Mouse (Mus musculus) hindbrain, embryonic 12.5 days (tissue): Measurements from ENCODE around the gene Kcnab1. TPM values are rescaled to one million over a fixed set of nuclear protein-coding genes. Genes with fewer than 3 reads are reported as not detected.

Experiments used
- ATAC-seq: fragments of 200-750 bp; cut with Nextera tagmentation; 2 replicates; pipeline ENCODE4 v1.8.0; 2017; ENCODE audit warnings: moderate TSS enrichment; ENCODE audit not compliant: low FRiP score
- H3K27ac ChIP-seq: fragments of 300-500 bp; sonication (generic); 2 replicates; pipeline ENCODE4 v1.5.1; 2016; ENCODE audit warnings: mild to moderate bottlenecking
- H3K27me3 ChIP-seq: fragments of 300-500 bp; sonication (generic); 2 replicates; pipeline ENCODE4 v1.6.1; 2016; ENCODE audit warnings: mild to moderate bottlenecking
- H3K36me3 ChIP-seq: fragments of 300-500 bp; sonication (generic); 2 replicates; pipeline ENCODE4 v1.6.1; 2016; ENCODE audit warnings: mild to moderate bottlenecking
- H3K4me1 ChIP-seq: fragments of 300-500 bp; sonication (generic); 2 replicates; pipeline ENCODE4 v1.6.1; 2016
- H3K4me2 ChIP-seq: fragments of 300-500 bp; sonication (generic); replicated peaks from 2 replicates; pipeline ENCODE4 v1.6.1; 2016; ENCODE audit warnings: mild to moderate bottlenecking
- H3K4me3 ChIP-seq: fragments of 300-500 bp; sonication (generic); 2 replicates; pipeline ENCODE4 v1.5.1; 2016; ENCODE audit warnings: mild to moderate bottlenecking
- H3K9ac ChIP-seq: fragments of 300-500 bp; sonication (generic); 2 replicates; pipeline ENCODE4 v1.6.1; 2016; ENCODE audit warnings: mild to moderate bottlenecking, moderate library complexity
- H3K9me3 ChIP-seq: fragments of 300-500 bp; sonication (generic); replicated peaks from 2 replicates; pipeline ENCODE4 v1.6.1; 2016; ENCODE audit warnings: mild to moderate bottlenecking
- WGBS: fragments of 180-500 bp; shearing (Covaris S2); methylation state at CpG from one replicate; pipeline ENCODE4 v1.1.7; 2016; 5-methylcytosine and 5-hydroxymethylcytosine counted together
- polyA plus RNA-seq: library from polyadenylated mRNA; unstranded; fragments of >200 nt; fragmentation: Nextera tagmentation; extraction: Ambion mirVana; gene quantifications from 2 replicates; pipeline ENCODE4 v1.2.1, GENCODE M21; 2016

Kcnab1 gene
- polyA plus RNA-seq, 1 experiment from 2014 or later, result 6.3 TPM

DNA sequence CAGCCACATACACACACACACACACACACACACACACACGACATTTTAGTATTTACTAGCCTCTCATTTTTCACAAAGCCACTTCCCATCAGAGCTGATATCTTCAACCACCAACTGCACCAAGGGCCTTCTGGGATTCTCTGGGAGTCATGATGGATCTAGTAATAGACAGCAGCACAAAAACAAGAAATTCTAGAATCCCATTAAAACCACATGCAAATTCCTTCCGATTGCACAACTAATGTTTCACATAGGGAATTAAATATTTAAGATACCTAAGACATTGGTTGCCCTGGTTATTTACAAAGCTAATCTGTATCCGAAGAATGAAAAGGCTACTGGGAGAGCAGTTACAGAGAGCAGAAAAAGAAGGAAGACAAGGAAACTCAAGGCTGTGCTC, 29.6 kb downstream of the Kcnab1 start:
- Histone ChIP-seq H3K4me3 (no peak overlapping the region), H3K4me2 (no peak overlapping the region), H3K9me3 (no peaks in the 10 kb centered on the region), H3K36me3 (no peaks in the 10 kb centered on the region), H3K9ac (no peak overlapping the region), H3K27ac (no peak overlapping the region), H3K4me1 (no peaks in the 10 kb centered on the region), H3K27me3 (no peaks in the 10 kb centered on the region)
- ATAC-seq, result no peak
- WGBS, result 85% methylated on average over 3 of the region's 3 CpGs

DNA sequence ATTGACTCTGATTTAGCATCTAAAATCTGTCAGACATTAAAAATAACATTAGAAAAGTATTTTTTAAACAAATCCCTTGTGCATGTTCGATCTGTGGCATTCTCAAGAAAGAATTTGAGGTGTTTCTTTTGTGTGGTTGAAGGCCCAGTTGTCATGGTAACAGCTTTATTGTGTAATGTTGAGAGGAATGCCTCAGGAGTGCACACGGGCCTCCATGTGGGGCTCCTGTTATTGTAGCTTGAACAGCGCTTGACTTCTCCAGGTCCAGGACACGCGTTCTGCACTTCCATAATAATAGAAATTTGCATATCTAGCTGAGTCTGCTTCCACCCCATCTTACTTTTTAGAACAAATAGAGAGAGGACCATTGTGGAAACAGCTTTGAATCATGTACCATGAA, 36.0 kb downstream of the Kcnab1 start:
- ATAC-seq, result no peak
- Histone ChIP-seq H3K36me3 (no peaks in the 10 kb centered on the region), H3K27me3 (no peaks in the 10 kb centered on the region), H3K4me3 (no peak overlapping the region), H3K9me3 (no peaks in the 10 kb centered on the region), H3K9ac (no peak overlapping the region), H3K4me2 (no peak overlapping the region), H3K27ac (no peak overlapping the region), H3K4me1 (no peaks in the 10 kb centered on the region)
- WGBS, result 27% methylated on average over 5 of the region's 5 CpGs

DNA sequence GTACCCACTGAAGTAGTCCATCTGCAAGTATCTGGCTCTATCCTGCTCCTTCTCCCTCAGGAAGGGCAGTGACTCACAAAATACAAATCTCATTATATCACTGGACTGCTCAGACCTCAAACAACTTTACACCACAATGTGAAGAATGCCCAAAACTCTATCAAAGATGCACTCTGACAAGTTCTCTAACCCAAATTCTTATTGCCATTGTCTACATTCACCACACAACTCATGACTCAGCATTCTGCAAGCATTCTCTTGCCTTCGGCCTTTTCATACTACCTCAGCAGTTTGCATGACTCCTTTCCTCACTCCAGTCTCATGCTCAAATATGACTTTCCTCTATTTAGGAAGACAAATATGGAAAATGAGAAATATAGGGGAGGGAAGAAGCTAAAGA, 42.6 kb downstream of the Kcnab1 start:
- H3K27ac ChIP-seq, result no peak overlapping the region
- H3K4me2 ChIP-seq, result no peak overlapping the region
- H3K4me1 ChIP-seq, result no peaks in the 10 kb centered on the region
- H3K9ac ChIP-seq, result no peak overlapping the region
- no peaks in the 10 kb centered on the region for H3K9me3 ChIP-seq
- H3K4me3 ChIP-seq, result no peak overlapping the region
- no peaks in the 10 kb centered on the region for H3K27me3 ChIP-seq
- ATAC-seq, result no peak
- H3K36me3 ChIP-seq, result no peaks in the 10 kb centered on the region
- 78% methylated on average over 1 of the region's 1 CpGs for WGBS

DNA sequence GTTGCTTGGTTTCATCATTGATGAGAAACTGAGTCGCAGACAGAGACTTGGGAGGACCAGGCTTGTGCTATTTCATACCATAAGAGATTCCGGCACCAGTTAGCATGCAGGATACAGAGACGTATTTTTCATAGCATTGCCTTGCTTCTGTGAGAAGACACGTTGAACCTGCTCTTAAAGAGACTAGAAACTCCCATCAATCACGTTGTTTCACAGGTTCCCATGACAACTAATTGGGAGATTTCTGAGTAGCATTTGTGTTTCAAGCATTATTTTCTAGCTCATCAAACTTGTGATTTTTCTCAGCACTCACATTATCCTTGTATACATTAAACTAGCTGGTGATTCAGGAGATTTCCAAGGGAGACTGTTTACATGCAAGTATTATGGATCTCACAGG, 63.8 kb downstream of the Kcnab1 start:
- Histone ChIP-seq H3K4me2 (no peak overlapping the region), H3K9me3 (no peaks in the 10 kb centered on the region)
- 71% methylated on average over 5 of the region's 5 CpGs for WGBS

DNA sequence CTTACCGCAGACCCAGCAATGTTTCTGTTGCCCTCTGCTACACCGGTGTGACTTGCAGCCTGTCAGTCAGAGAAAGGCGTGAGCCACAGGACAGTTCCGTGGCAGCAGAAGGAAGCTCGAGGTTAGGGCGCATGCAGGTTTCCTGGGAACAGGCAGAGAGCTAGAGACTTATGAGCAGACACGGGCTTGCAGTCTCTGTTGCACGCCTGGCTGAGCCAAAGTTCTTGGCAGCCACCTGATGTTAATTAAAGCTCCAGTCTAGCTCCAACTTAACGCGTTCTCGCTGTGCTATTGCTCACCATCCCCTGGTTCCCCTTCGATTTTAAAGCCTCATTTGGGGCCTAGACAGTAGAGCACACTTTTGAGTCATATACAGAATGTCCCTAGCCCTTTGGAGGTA, 65.4 kb downstream of the Kcnab1 start:
- Histone ChIP-seq H3K36me3 (no peaks in the 10 kb centered on the region), H3K9ac (no peak overlapping the region), H3K9me3 (no peaks in the 10 kb centered on the region), H3K27ac (no peak overlapping the region), H3K27me3 (no peaks in the 10 kb centered on the region), H3K4me3 (no peak overlapping the region), H3K4me2 (no peak overlapping the region), H3K4me1 (no peaks in the 10 kb centered on the region)
- WGBS, result 75% methylated on average over 12 of the region's 12 CpGs
- ATAC-seq, result no peak

More for the DNA sequence above, 63.8 kb downstream of the Kcnab1 start:
- no peaks in the 10 kb centered on the region for H3K27me3 ChIP-seq
- no peak overlapping the region for H3K9ac ChIP-seq
- no peak overlapping the region for H3K27ac ChIP-seq
- no peak overlapping the region for H3K4me3 ChIP-seq
- ATAC-seq, result no peak
- H3K4me1 ChIP-seq, result no peaks in the 10 kb centered on the region
- no peaks in the 10 kb centered on the region for H3K36me3 ChIP-seq

DNA sequence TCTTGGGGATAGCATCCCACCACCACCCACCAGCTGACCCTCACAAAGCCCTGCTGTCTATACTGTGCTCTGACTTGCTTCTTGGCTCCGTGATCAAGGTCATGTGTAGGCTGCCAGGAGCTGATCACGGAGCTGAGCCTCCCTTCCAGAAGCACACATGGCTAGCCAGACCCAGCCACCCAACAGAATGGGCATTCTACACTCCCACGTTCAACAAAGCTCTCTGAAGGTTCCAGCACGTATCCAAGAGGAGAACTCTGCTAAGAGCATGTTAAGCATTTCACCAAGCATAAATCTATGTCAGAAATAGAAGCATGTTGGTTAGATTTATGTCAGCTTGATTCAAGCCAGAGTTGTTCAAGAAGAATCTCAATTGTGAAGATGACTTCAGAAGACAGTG, 66.6 kb downstream of the Kcnab1 start:
- ATAC-seq, result no peak
- H3K9ac ChIP-seq, result no peak overlapping the region
- H3K4me1 ChIP-seq, result no peaks in the 10 kb centered on the region
- H3K27me3 ChIP-seq, result no peaks in the 10 kb centered on the region
- no peak overlapping the region for H3K4me3 ChIP-seq
- H3K27ac ChIP-seq, result no peak overlapping the region
- 88% methylated on average over 4 of the region's 4 CpGs for WGBS
- H3K4me2 ChIP-seq, result no peak overlapping the region
- no peaks in the 10 kb centered on the region for H3K36me3 ChIP-seq
- no peaks in the 10 kb centered on the region for H3K9me3 ChIP-seq

DNA sequence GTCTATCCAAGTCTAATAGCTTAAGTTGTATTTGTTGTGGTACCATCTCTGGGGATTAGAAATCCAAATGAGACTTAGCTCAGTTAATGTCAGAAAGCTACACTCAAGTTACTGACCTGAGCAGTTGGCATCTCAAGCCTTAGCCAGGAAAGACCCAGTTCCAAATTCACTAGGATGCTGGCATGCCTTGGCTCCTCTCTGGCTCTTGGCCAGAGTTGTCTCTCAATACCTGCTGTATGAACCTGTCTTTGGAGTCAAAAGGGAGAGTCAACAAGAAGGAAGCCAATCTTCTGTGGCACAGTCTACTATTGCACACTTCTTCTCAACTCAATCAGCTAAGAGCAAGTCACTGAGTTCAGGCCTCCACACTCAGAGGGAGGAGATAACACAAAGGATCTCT, 67.7 kb downstream of the Kcnab1 start:
- no peaks in the 10 kb centered on the region for H3K9me3 ChIP-seq
- ATAC-seq, result no peak
- no peaks in the 10 kb centered on the region for H3K27me3 ChIP-seq
- H3K36me3 ChIP-seq, result no peaks in the 10 kb centered on the region
- H3K4me1 ChIP-seq, result no peaks in the 10 kb centered on the region
- no peak overlapping the region for H3K4me3 ChIP-seq
- H3K4me2 ChIP-seq, result no peak overlapping the region
- H3K27ac ChIP-seq, result no peak overlapping the region
- no peak overlapping the region for H3K9ac ChIP-seq

DNA sequence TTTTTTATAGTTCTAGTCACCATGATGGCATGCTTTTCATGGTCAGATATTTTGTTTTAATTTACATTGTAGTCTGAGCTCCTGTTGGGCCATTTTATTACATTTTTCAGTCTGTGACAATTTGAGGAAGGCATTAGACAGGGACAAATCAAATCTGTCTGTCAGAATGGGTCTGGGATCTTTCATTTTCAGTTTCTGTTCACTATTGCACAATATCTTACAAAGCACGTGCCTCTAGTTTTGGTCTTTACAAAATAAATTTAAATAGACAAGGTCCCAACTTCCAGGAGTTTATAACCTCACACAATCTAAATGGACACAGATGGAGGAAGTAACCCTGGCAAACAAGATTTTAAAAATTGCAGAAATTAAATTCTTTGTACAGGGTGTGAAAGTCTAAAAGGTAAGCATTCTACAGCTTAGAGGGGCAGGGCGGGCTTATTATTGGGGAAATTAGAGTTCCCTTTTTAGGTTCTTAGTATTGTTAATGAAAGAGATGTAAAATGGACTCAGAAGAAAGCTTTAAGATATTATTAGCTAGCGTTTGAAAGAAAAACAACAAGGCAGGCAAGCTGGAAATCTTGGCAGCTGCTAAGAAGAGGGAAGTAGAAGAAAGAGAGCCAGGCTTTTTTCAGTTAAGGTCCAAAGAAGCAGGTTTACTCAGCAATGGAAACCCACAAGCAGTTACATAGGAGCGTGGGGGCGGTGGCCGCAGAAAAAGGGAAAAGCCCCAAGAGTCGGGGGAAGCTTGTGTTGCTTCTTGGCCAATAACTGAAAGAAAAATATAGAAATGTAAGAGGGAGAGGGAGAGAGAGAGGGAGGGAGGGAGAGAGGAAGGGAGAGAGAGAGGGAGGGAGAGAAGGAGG, 78.9 kb downstream of the Kcnab1 start:
- no peak overlapping the region for H3K27ac ChIP-seq
- no peak for ATAC-seq
- 70% methylated on average over 7 of the region's 7 CpGs for WGBS
- no peaks in the 10 kb centered on the region for H3K9me3 ChIP-seq
- no peak overlapping the region for H3K4me2 ChIP-seq
- H3K27me3 ChIP-seq, result no peaks in the 10 kb centered on the region
- H3K36me3 ChIP-seq, result no peaks in the 10 kb centered on the region
- H3K9ac ChIP-seq, result no peak overlapping the region
- H3K4me3 ChIP-seq, result no peak overlapping the region
- H3K4me1 ChIP-seq, result no peaks in the 10 kb centered on the region

DNA sequence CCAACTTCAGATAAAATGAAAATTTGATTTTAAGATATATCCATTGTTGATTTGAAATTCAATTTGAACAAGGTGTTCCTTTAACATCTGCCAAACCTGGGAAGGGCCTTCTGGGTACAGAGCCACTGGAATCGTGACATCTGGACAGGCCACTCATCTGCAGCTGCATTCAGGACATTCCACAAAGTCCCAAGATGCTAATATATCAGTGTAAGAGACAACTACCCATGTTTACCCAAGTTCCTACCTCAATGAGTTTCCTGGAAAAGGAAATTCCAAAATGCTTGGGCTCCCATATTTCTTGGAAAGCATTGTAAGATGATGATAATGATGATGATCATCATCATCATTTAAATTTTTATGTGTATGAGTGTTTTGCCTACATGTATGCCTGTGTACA, 91.4 kb downstream of the Kcnab1 start:
- no peak overlapping the region for H3K4me2 ChIP-seq
- no peaks in the 10 kb centered on the region for H3K9me3 ChIP-seq
- ATAC-seq, result no peak
- no peak overlapping the region for H3K4me3 ChIP-seq
- peaks cover 9% of the 10 kb centered on the region for H3K4me1 ChIP-seq
- WGBS, result 79% methylated on average over 1 of the region's 1 CpGs
- H3K9ac ChIP-seq, result no peak overlapping the region
- no peaks in the 10 kb centered on the region for H3K27me3 ChIP-seq
- no peaks in the 10 kb centered on the region for H3K36me3 ChIP-seq
- H3K27ac ChIP-seq, result no peak overlapping the region

DNA sequence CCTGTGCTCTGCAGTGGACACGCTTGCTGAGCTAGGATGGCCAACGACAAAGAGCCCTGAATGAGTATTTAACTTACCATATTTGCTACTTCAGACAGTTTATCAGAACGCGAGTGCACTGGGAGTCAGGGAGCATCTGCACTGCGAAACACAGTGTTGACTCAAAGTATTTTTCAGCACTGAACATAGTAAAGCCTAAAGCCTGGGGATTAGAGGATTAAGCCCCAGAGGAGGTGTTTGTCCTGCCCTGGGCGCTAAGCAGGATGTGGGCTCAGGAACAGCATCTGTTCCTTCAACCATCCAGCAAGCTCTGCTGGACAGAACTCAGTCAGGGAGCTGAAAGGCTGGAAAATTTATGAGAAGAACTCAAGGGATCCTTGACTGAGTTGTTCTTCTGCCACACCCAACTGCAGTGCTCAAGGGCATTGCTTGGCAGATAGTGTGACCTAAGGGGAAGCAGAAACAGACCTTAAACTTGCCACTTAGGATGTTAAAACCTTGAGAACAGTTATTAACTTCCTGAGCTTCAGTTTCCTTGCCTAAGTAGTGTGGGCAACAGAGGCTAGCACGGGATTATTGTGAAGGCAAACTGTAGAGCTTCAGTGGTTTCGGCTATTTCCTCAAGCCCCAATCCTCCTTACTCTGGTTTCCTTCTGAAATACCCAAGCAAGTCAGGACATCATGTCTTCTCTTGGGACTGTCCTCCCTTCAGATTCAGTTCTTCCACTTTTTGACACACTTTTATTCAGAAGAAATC, 94.4 kb downstream of the Kcnab1 start:
- H3K4me3 ChIP-seq, result no peak overlapping the region
- no peaks in the 10 kb centered on the region for H3K27me3 ChIP-seq
- ATAC-seq, result no peak
- no peaks in the 10 kb centered on the region for H3K36me3 ChIP-seq
- no peak overlapping the region for H3K9ac ChIP-seq
- no peak overlapping the region for H3K4me2 ChIP-seq
- 77% methylated on average over 8 of the region's 8 CpGs for WGBS
- H3K4me1 ChIP-seq, result peaks cover 10% of the 10 kb centered on the region
- no peaks in the 10 kb centered on the region for H3K9me3 ChIP-seq
- H3K27ac ChIP-seq, result no peak overlapping the region

DNA sequence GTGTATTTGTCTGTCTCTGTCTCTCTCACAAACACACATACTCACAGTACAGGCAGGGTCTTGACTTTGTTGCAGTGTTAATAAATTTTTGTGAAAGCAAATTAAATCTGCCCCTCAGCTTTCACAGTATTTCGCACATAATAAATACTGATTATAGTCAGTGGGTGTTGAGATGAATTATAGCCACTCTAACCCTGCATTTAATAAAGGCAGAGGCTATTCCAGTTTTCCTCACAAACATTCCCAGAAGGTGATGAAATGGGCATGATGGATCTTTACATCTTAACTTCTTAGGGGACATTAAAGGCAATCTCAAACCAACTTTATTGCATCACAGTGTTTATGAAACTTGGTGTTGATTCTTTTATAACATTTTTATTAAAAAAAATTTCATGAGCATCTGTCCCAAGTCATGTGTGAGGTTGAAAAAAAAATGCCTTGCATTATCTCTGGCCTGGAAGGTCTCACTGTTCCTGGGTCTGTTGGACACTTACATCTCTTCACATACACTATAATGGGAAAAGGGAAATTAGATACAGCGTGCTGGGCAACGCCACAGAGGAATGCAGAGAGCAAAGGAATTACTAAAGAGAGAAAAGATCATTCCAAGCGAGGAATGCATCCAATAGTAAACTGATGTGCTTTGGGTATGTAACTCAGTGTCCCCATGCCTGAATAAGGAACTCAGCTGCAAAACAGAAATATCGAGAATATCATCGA, 95.3 kb downstream of the Kcnab1 start:
- Histone ChIP-seq H3K4me1 (peaks cover 10% of the 10 kb centered on the region), H3K9ac (no peak overlapping the region), H3K36me3 (no peaks in the 10 kb centered on the region), H3K4me3 (no peak overlapping the region), H3K4me2 (no peak overlapping the region), H3K9me3 (no peaks in the 10 kb centered on the region), H3K27me3 (no peaks in the 10 kb centered on the region), H3K27ac (no peak overlapping the region)
- WGBS, result 56% methylated on average over 6 of the region's 6 CpGs
- ATAC-seq, result peak; percentile 47

DNA sequence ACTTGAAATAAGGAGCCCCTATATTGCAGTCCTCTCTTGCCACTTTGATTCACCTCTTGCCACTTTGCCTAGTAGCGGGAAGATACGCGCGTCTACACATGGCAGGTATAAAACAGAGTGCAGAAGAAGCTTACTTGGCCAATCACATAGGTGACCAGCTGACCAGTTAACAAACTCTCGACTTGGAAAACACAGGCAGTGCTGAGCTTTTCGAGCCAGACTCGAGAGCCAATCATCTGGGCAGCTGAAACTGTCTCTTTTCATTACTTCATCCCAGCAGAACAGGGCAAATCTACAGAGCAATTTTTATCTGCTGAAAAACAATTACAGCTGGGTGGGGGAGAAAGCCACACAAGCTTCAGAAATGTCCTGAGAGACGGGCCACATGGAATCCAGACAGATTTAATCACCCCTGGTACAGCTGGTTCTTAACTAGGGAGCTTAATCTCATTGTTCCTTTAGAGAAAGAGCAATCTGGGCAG, 96.4 kb downstream of the Kcnab1 start:
- Histone ChIP-seq H3K4me2 (no peak overlapping the region), H3K9me3 (no peaks in the 10 kb centered on the region), H3K9ac (no peak overlapping the region), H3K27ac (peak overlapping the region; percentile 23; the same call in 1 of the 2 replicates), H3K4me1 (peaks cover 10% of the 10 kb centered on the region), H3K36me3 (no peaks in the 10 kb centered on the region), H3K27me3 (no peaks in the 10 kb centered on the region), H3K4me3 (no peak overlapping the region)
- peak; percentile 54 for ATAC-seq
- WGBS, result 72% methylated on average over 8 of the region's 8 CpGs
